In the genomic region with DNA sequence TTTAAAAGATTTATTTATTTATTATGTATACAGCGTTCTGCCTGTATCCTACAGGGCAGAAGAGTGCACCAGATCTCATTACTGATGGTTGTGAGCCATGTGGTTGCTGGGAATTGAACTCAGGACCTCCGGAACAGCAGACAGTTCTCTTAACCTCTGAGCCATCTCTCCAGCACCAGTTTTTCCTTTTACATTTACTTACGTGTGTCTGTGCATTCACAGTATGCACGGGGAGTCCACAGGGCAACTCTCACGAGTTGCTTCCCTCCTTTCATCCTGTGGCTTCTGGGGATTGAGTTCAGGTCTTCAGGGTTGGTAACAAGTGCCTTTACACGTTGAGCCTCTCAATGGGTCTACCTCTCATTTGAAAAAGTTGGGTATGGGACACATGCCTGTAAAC, we compare ENCODE assay signal across 1 mouse cellular context.
TF ChIP-seq lines count a peak whose summit lies in the region.

No protein-coding gene starts in this region.

TF ChIP-seq in MEL, 35 proteins besides CTCF, POLR2A, EP300 and RAD21 (continued from another document):
- TF ChIP-seq MAFK (IDR thresholded peaks at IDR 0.05; ENCODE audit: borderline replicate concordance, low read depth, low read length) (no peak), ZMIZ1 (IDR thresholded peaks at IDR 0.05; ENCODE audit: low read depth, low read length) (no peak), MYB (IDR thresholded peaks at IDR 0.05; ENCODE audit: low read depth, low read length) (no peak), TBP (IDR thresholded peaks at IDR 0.05; ENCODE audit: low read depth, low read length) (peak; percentile 72)
